Mouse (Mus musculus): ENCODE data around the gene Cdk17. TPM values are rescaled to one million over a fixed set of nuclear protein-coding genes. Genes with fewer than 3 reads are reported as not detected.

The Cdk17 gene
- polyA plus RNA-seq, 1 experiment from 2014 or later, result 29.9 TPM

DNA sequence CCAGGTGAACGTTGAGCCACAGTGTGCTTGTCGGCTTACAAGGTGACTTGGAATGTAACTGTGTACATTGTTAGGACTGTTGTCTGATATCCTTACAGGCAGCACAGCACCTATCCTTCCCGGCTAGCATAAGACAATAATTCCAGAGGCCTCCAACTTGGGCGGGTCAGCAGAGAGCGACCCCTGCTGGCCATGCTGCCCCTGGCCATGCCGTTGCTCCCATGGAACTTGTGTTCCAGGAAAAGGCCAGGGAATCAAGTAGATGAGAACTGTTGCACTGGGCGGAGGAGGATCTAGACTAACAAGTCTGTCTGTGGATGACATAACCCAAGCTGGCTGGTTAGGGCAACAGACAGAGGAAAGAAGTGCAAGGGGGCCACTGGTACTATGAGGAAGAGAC lies 130.7 kb downstream of the Cdk17 start:
- peak; percentile 86 for TF ChIP-seq CTCF (IDR thresholded peaks at IDR 0.05)
- CTCF ChIA-PET, result interaction anchor here (0.7 to 3.3 kb wide), 14 partner anchors 9 to 238 kb away, joined by 3 to 11 read pairs (median 4); partner anchors contain the start of gene Cdk17
- ATAC-seq, result peak; percentile 56
- H3K27me3 ChIP-seq, result no peaks in the 10 kb centered on the region
- POLR2A ChIA-PET, result interaction anchor here (0.6 to 1.6 kb wide), 3 partner anchors 14 to 41 kb away, joined by 3 to 4 read pairs (median 4); no protein-coding TSS in a partner anchor
- DNase-seq (ENCODE audit: low read depth, low spot score), result no peak
- in situ Hi-C loops (cut with MboI; ENCODE audit: low pct_unique_long_range_greater_than_20kb), result loop anchor here (10.0 kb wide), 2 partner anchors 133 to 263 kb away; no protein-coding TSS in a partner anchor

DNA sequence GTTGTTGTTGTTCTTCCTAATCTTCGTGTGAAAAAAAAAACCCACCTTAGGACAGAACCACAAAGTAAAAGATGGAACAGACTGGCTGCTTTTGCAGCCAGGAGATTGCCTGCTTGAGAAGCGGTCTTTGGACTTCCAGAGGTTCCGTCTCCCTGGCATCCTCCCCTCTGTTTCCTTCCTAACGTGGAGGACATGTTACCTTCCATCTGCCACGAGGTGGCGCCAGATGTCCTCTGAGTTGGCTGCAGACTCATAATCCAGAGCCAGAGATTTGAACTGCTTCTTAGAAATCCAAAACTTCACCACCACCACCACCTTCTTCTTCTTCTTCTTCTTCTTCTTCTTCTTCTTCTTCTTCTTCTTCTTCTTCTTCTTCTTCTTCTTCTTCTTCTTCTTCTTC lies 131.2 kb downstream of the Cdk17 start:
- TF ChIP-seq CTCF (IDR thresholded peaks at IDR 0.05), result peak; percentile 66
- in situ Hi-C loops (cut with MboI; ENCODE audit: low pct_unique_long_range_greater_than_20kb), result loop anchor here (10.0 kb wide), 2 partner anchors 133 to 263 kb away; no protein-coding TSS in a partner anchor
- no peak for DNase-seq (ENCODE audit: low read depth, low spot score)
- no peaks in the 10 kb centered on the region for H3K27me3 ChIP-seq
- no peak for ATAC-seq
- ChIA-PET POLR2A (interaction anchor here (0.6 to 1.6 kb wide), 2 partner anchors 18 to 41 kb away, joined by 3 to 4 read pairs; no protein-coding TSS in a partner anchor), CTCF (interaction anchor here (0.6 to 3.3 kb wide), 14 partner anchors 9 to 239 kb away, joined by 3 to 11 read pairs (median 4); partner anchors contain the start of gene Cdk17)

DNA sequence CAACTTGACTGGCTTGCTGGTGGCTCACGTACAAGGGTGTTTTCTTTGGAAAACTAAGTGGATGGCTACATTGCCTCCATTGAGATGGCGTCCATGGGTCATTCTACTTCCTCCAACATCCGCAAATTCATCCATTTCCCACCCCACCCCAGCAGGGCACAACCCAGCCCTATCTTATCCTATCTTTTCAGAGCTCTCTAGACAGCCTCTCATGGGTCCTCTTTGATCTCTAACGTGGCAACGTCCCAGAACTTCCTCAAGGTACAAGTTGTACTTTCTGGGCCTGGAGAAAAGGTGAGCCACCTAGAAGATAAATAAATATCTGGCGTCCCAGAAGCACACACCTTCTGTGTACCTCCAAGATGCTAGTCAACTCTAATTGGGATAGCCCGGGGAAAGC lies 132.9 kb downstream of the Cdk17 start:
- H3K27me3 ChIP-seq, result no peaks in the 10 kb centered on the region
- CTCF ChIA-PET, result interaction anchor here (0.7 to 3.3 kb wide), 6 partner anchors 10 to 223 kb away, joined by 3 to 11 read pairs (median 6); partner anchors contain the start of gene Cdk17
- no peak for ATAC-seq
- DNase-seq (ENCODE audit: low read depth, low spot score), result no peak
- POLR2A ChIA-PET, result interaction anchor here (0.6 kb wide), 1 partner anchor 73 kb away, joined by 3 read pairs; no protein-coding TSS in a partner anchor
- TF ChIP-seq CTCF (IDR thresholded peaks at IDR 0.05), result no peak
- in situ Hi-C loops (cut with MboI; ENCODE audit: low pct_unique_long_range_greater_than_20kb), result loop anchor here (10.0 kb wide), 2 partner anchors 131 to 261 kb away; no protein-coding TSS in a partner anchor

DNA sequence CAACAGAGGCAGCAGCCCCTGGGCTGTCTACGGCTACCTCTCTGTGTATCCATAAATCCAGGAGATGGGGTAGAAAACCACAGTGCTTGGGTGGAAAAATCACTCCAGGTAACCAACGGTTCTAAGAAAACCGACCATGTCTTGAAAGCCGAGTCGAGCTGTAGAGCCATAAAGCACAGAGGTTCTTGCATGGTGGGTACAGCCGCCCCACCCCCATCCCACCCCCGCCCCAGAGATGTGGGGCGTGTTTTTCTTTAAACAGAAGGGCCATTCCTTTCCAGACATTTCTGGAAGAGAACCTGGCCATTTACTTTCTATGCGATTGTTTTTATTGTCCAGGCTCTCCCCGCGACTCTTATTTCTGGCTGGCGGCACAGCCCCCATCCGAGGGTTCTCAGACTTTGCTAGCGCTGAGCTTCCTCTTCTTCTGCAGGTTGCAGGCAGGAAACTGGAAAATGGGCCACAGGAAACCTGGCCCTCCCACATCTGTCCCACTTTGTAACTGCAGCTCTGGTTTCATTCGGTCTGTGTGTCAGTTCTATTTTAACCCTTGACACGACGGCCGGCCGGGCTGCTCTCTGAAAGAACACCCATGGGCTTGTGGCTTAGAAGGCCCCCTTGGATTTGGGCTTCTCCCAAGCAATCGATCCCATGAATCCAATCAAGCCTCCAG lies 134.0 kb downstream of the Cdk17 start:
- CTCF ChIA-PET, result interaction anchor here (1.0 to 1.8 kb wide), 2 partner anchors 12 to 225 kb away, joined by 3 to 7 read pairs; no protein-coding TSS in a partner anchor
- POLR2A ChIA-PET, result no interaction called here
- H3K27me3 ChIP-seq, result no peaks in the 10 kb centered on the region
- ATAC-seq (no peak), DNase-seq (ENCODE audit: low read depth, low spot score) (no peak)
- no peak for TF ChIP-seq CTCF (IDR thresholded peaks at IDR 0.05)
- in situ Hi-C loops (cut with MboI; ENCODE audit: low pct_unique_long_range_greater_than_20kb), result loop anchor here (5.0 to 10.0 kb wide), 4 partner anchors 73 to 260 kb away; no protein-coding TSS in a partner anchor

DNA sequence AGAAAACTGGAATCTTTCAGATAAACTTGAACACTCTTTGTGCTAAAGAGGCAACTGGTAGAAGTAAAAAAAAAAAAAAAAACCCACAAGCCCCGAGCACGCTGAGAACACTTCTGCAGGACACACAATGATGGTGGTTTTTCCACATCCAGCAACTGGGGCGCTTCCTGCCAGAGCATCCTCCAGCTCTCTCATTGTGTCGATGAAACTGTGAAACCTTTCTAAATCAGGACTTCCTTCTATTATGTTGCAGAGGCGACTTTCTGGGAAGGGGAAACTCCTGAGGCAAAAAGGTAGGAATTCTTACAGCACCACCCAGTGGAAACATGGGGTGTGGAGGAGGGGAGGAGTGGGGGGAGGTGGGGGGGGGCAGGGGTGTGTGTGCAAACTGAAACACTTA lies 137.1 kb downstream of the Cdk17 start:
- ChIA-PET CTCF (no interaction called here), POLR2A (no interaction called here)
- DNase-seq (ENCODE audit: low read depth, low spot score), result no peak
- ATAC-seq, result no peak
- in situ Hi-C loops (cut with MboI; ENCODE audit: low pct_unique_long_range_greater_than_20kb), result loop anchor here (5.0 to 10.0 kb wide), 4 partner anchors 70 to 257 kb away; no protein-coding TSS in a partner anchor
- H3K27me3 ChIP-seq, result no peaks in the 10 kb centered on the region
- no peak for TF ChIP-seq CTCF (IDR thresholded peaks at IDR 0.05)

DNA sequence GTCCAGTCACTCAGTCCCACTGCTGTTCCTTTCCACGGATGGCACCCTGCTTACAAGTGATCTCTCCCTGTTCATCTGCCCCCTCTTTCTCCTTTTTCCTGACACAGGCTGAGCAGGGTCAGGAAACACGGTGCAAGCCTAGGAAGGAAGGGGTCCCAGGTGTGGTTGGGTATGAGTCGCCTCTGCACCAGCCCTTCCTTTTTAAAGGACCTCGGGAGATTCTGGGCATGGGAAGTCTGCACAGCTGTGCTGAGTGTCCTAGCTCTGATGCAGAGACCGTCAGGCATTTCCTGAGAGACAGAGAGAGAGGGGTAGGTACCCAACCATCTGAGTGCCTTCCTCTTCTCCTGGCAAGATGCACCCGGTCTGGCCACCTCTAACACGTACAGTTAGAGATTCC lies 137.5 kb downstream of the Cdk17 start:
- in situ Hi-C loops (cut with MboI; ENCODE audit: low pct_unique_long_range_greater_than_20kb), result loop anchor here (5.0 to 10.0 kb wide), 4 partner anchors 69 to 257 kb away; no protein-coding TSS in a partner anchor
- CTCF ChIA-PET, result no interaction called here
- POLR2A ChIA-PET, result no interaction called here

DNA sequence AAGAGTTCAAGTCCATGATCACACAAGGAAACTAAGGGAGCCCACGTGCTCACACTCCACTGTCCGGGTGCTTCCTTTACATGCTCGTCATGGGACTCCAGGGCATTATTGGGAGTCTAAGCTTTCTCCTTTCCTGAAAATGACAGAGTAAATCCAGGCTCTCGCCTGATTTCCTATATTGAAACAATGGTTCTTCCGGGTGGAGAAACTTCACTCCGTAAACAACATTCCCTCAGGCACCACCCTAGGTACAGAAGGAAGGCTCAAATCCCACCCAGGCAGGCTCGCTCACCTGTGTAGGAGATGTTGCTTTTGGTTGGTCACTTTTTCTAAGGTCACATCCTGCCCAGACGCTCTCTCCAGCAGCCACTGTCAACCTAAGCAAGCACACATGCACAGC lies 141.2 kb downstream of the Cdk17 start:
- ATAC-seq (no peak), DNase-seq (ENCODE audit: low read depth, low spot score) (no peak)
- ChIA-PET CTCF (no interaction called here), POLR2A (no interaction called here)
- no peak for TF ChIP-seq CTCF (IDR thresholded peaks at IDR 0.05)
- in situ Hi-C loops (cut with MboI; ENCODE audit: low pct_unique_long_range_greater_than_20kb), result no loop called here
- no peaks in the 10 kb centered on the region for H3K27me3 ChIP-seq

More for the DNA sequence above, 137.5 kb downstream of the Cdk17 start:
- DNase-seq (ENCODE audit: low read depth, low spot score), result no peak
- TF ChIP-seq CTCF (IDR thresholded peaks at IDR 0.05), result no peak
- no peak for ATAC-seq
- no peaks in the 10 kb centered on the region for H3K27me3 ChIP-seq

DNA sequence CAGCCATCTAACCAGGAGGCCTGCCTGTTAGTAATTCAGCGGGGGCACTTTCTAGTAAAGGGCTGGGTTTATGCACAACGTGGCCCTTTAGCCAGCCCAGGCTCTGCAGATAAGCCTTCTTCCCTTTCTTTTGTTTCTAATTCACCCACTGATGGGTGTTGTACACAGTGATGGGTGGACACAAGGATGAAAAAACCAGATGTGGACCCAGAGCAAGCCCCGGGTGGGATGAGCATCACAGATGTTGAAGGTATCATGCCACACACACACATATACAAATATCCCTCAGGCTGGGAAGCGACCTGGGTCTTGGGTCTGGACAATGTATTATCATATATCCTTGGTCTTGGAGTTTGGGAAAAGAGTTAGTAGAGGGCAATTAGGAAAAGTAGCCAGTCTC lies 142.6 kb downstream of the Cdk17 start:
- in situ Hi-C loops (cut with MboI; ENCODE audit: low pct_unique_long_range_greater_than_20kb), result no loop called here
- POLR2A ChIA-PET, result no interaction called here
- no peak for ATAC-seq

DNA sequence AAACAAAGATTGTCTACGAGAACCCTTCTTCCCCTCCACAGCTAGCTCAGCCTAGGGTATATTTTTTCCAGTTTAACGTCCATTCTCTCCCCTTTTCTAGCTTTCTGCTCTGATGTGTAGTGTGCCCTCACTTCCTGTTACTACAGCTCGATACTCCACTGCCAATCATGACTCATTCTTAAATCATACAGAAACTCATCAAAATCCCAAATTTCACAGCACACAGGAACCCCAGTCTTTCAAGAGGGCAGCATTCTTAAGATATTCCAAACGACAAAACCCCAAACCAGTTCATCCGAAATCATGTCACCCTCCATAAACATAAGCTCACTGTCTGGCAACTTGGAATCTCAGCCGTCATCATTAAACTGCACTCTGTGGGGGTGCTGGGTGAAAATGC lies 145.3 kb downstream of the Cdk17 start:
- no peak for ATAC-seq
- CTCF ChIA-PET, result interaction anchor here (1.1 to 1.8 kb wide), 4 partner anchors 11 to 156 kb away, joined by 3 to 8 read pairs (median 6); no protein-coding TSS in a partner anchor
- POLR2A ChIA-PET, result interaction anchor here (0.7 kb wide), 1 partner anchor 15 kb away, joined by 4 read pairs; no protein-coding TSS in a partner anchor
- no peak for DNase-seq (ENCODE audit: low read depth, low spot score)
- TF ChIP-seq CTCF (IDR thresholded peaks at IDR 0.05), result no peak
- in situ Hi-C loops (cut with MboI; ENCODE audit: low pct_unique_long_range_greater_than_20kb), result no loop called here
- H3K27me3 ChIP-seq, result no peaks in the 10 kb centered on the region

More for the DNA sequence above, 142.6 kb downstream of the Cdk17 start:
- no peak for DNase-seq (ENCODE audit: low read depth, low spot score)
- CTCF ChIA-PET, result interaction anchor here (1.3 kb wide), 1 partner anchor 10 kb away, joined by 8 read pairs; no protein-coding TSS in a partner anchor
- H3K27me3 ChIP-seq, result no peaks in the 10 kb centered on the region
- TF ChIP-seq CTCF (IDR thresholded peaks at IDR 0.05), result no peak

DNA sequence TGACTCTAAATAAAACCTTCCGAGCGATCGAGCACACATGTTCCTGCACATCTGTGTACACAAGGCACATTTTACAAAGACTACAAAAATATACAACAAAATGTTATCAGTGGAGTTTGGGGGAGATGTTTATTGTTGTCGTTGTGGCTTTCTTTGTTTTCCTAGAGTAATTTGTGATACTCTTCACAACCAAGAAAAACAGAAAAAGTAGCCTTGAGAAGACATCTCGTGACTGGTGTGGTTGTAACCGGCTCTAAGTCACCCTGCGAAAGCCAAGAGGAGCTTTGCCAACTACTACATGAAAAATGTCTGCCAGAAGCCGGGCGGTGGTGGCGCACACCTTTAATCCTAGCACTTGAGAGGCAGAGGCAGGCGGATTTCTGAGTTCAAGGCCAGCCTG lies 145.7 kb downstream of the Cdk17 start:
- CTCF ChIA-PET, result interaction anchor here (1.1 to 1.8 kb wide), 2 partner anchors 12 to 14 kb away, joined by 7 to 8 read pairs; no protein-coding TSS in a partner anchor
- POLR2A ChIA-PET, result no interaction called here
- TF ChIP-seq CTCF (IDR thresholded peaks at IDR 0.05), result no peak
- in situ Hi-C loops (cut with MboI; ENCODE audit: low pct_unique_long_range_greater_than_20kb), result no loop called here
- no peaks in the 10 kb centered on the region for H3K27me3 ChIP-seq
- DNase-seq (ENCODE audit: low read depth, low spot score), result no peak
- ATAC-seq, result no peak
